Mouse (Mus musculus) liver, embryonic 14.5 days (tissue): ENCODE data around the gene Bcar3.

Experiments used
- CTCF ChIP-seq: IDR thresholded peaks from 2 replicates; pipeline ENCODE4 v1.5.1; 2016; ENCODE audit warnings: antibody characterized with exemption, low read depth, control low read depth
- EP300 ChIP-seq: IDR thresholded peaks from 2 replicates; pipeline ENCODE4 v1.6.1; 2016; ENCODE audit warnings: antibody characterized with exemption, low read depth

DNA sequence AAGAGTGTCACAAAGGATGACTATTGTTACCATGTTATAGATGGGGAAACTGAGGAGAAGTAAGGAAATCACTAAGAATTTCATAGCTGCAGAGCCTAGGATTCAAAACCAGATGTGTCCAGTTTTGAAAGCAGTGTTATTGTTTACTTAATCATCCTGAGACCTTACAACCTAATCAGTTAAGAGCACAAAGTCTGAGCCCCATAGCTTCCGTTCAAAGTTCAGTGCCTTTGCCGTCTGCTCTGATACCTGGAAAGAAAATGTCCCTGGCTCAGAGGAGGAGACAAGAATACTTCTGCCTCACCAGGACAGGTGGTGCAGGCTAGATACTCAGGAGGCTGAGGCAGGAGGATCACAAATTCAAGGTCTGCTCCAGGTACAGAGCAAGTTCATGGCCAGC lies 117.7 kb downstream of the Bcar3 start:
- no peak for TF ChIP-seq EP300
- no peak for TF ChIP-seq CTCF
